Mouse (Mus musculus): ENCODE data around the gene Mpg.
A peak's percentile ranks its signal among the peaks of the same experiment; 100 is the strongest.

The Mpg gene

GRCm38 (mm10) chr11:32266194-32266593, 39.9 kb downstream of the Mpg start:
- no peak for DNase-seq

GRCm38 (mm10) chr11:32266776-32267175, 40.5 kb downstream of the Mpg start:
- DNase-seq = no peak

DNA sequence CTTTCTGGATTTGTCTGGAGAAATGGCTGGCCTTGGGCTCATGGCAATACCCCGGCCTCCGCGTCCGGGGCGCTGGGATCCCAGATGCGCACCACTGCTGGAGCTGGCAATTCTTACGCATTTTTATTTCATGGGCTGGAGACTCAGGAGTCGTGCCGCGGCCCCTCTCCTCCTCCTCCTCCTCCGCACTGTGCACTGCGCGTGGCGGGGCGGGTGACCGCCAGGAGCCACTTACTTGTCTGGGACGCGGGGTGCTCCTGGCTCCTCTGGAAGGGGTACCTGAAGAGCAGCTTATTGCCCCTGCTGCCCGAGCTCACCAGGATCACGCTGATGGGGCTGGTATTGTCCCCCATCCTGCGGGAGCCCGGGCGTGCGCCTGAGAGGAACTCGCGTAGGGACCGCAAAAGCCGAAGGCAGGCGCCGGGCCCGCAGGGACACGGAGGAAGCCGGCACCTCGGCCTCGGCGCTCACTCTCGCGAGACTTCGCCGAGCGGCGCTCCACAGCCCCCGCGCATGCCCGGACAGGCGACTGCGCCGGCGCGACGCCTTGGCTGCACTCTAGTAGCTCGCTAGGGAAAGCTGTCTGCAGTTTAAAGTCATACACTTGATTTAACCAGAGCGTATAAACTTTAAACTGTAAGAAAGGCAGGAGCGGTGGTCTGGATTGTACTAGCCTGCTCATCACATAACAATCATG, 41.0 kb downstream of the Mpg start, which contains the start of gene Nprl3:
TSS of gene Nprl3 (minus strand) at position 520 of the 697 bp plus-strand sequence.
- DNase-seq = peak; percentile 94 to 97

GRCm38 (mm10) chr11:32267964-32268363, 41.7 kb downstream of the Mpg start:
- DNase-seq = peak; percentile 12 to 22

GRCm38 (mm10) chr11:32268952-32269351, 42.6 kb downstream of the Mpg start:
- DNase-seq = no peak

GRCm38 (mm10) chr11:32271178-32271577, 44.9 kb downstream of the Mpg start:
- DNase-seq = no peak

GRCm38 (mm10) chr11:32276347-32276746, 50.0 kb downstream of the Mpg start, which contains the start of gene Hba-x:
TSS of gene Hba-x (plus strand) at chr11:32276400.
- no peak for DNase-seq

- no peak for DNase-seq
Observed at GRCm38 (mm10) chr11:32277736-32278457, 51.6 kb downstream of the Mpg start.

GRCm38 (mm10) chr11:32278458-32278957, 52.2 kb downstream of the Mpg start:
- DNase-seq = no peak

GRCm38 (mm10) chr11:32280646-32281045, 54.3 kb downstream of the Mpg start:
- no peak for DNase-seq

GRCm38 (mm10) chr11:32281416-32282144, 55.3 kb downstream of the Mpg start:
- DNase-seq = no peak
